Mouse (Mus musculus) adrenal gland, postnatal 4 days (tissue): ENCODE results near the gene Tapbpl. TPM values are rescaled to one million over a fixed set of nuclear protein-coding genes. Genes with fewer than 3 reads are reported as not detected.
A peak's percentile ranks its signal among the peaks of the same experiment; 100 is the strongest.
"Not testable (repeated sequence)": the region's sequence is repeated elsewhere in the genome, so short reads cannot be mapped to it uniquely, and the experiment has no call there.

Experiments used
- DNase-seq, 2 experiments: peaks; one replicate each; pipeline ENCODE4 v3.0.0; 2021 to 2022; ENCODE audit warnings: low spot score in 2 of 2, mixed read lengths in 2 of 2
- long read RNA-seq, 2 experiments: library from polyadenylated mRNA; stranded (forward); transcript quantifications; one replicate each; pipeline ENCODE4 v2.0.0; 2021
- total RNA-seq, 2 experiments: library from RNA; stranded (reverse); gene quantifications; 2 replicates each; pipeline ENCODE4 v1.2.3; 2021

The Tapbpl gene
- 10 to 100 TPM; 10.2 to 11.3 TPM for total RNA-seq
- long read RNA-seq, experiment 1, transcript Tapbpl-201 (7 exons, 2,352 nt): major isoform, 8 of 11 reads
- long read RNA-seq, experiment 1, partial matches to known transcripts: 0 of 11 reads
- long read RNA-seq, experiment 1, other reads (novel, unspliced or antisense): 3 of 11 reads
- long read RNA-seq, experiment 2, transcript Tapbpl-201 (7 exons, 2,352 nt): major isoform, 26 of 40 reads
- long read RNA-seq, experiment 2, partial matches to known transcripts: 3 of 40 reads
- long read RNA-seq, experiment 2, other reads (novel, unspliced or antisense): 11 of 40 reads

DNA sequence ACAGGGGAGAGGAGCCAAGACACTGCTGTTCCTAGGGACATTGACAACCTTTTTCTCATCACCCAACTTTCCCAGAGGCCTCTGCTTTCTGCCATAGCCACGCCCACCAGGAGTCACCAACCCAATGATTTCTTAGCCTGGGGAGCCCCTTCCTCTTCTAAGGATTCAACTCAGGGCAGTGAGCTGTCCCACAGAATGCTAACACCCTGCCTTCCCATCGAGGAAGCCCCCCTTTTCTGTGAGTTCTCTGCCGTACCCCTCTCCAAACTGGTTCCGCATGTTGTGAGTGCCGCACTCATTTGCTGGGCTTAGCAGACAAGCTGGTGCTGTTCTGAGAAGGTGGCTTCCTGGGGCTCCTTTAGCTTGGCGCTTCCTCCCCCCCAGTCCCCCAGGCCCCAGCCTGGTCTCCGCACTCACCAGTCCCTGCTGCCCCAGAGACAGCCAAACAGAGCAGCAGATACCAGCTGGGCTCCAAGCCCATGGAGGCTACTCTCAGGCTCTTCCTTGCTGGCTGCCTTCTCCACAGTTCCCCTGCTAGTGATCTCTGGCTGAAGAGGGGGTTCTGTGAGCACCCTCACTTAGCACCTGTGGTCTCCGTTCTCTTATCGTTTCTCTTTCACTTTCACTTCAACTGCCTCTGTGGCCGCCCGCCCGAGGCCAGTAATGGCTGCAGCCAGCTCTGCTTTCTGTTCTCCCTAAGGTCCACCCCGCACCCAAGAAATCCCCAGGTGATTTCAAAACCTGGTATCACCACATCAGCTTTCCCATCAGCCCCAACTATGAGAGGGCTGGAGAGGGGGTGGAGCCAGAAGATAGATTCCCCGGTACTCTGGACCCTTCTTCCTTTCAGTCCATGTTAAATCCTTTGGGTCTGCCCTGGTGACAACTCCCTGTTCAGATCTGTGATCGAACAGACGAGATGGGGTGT lies at the start of gene Tapbpl:
Gene Tapbpl, minus strand, starts transcription at position 744 of the 928 bp plus-strand sequence.
- peak in 1 of 2 experiments; percentile 48 for DNase-seq

DNA sequence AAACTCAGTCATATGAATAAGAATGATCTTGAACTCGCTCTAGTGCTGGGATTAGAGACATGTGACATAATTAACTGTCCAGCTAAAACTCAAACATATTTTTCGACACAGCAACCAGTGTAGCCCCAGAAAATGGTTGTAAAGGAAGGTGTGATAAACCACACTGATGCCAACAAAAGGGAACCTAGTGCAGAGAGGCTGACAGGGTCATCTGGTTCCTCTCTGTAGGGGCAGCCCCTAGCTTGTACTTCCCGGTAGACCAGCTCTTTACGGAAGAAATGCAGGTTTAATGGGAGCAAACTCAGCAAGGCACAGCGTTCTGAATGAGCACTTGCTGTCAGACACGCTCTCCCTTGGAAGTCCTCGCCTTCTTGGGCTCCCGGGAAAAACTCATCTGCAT lies 48.1 kb upstream of the Tapbpl start:
- no peak for DNase-seq

DNA sequence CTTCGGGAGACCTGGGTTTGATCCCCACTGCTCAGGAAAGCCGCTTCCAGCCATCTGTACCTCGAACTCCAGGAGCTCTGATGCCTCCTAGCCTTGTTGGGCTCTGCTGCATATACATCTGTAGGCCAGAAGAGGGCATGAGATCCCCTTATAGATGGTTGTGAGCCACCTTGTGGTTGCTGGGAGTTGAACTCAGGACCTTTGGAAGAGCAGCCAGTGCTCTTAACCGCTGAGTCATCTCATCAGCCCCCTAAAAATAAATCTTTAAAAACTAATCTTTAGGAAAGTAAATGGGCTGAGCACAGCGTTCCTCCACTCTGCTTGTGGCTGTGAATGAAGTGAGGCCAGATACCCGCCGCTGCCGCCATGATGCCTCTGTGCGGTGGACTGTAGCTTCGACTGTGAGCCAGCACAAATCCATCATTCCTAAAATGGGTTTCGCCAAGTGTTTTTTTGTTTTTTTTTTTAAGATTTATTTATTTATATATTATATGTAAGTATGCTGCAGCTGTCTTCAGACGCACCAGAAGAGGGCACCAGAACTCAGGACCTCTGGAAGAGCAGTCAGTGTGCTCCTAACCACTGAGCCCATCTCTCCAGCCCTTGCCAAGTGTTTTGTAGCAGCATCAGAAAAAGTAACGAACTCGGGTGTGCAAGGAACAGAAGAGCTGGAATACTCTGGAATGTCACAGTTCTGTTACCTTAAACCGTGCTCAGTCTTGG lies 43.3 kb upstream of the Tapbpl start:
- no peak for DNase-seq

DNA sequence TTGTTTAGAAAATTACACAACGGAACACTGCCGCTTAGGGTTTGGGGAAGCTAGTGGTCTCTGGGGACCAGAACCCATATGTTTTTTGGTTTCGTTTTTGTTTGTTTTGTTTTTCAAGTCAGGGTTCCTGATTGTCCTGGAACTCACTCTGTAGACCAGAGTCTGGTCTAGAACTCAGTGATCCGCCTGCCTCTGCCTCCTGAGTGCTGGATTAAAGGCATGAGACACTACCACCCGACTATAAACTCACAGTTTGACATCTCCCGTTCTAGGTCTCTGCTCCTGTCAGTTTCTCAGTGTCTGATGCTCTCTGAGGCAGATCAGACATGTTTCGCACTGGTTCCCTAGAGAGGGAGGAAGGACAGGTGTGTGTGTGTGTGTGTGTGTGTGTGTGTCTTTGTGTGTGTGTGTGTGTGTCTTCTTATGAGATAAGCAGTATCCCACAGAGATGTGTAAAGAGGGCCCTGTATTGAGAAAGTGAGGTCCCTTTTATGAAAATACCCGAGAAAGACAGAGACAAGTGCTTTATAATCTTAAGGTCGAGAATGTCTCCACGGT lies 40.6 kb upstream of the Tapbpl start:
- DNase-seq: no peak

DNA sequence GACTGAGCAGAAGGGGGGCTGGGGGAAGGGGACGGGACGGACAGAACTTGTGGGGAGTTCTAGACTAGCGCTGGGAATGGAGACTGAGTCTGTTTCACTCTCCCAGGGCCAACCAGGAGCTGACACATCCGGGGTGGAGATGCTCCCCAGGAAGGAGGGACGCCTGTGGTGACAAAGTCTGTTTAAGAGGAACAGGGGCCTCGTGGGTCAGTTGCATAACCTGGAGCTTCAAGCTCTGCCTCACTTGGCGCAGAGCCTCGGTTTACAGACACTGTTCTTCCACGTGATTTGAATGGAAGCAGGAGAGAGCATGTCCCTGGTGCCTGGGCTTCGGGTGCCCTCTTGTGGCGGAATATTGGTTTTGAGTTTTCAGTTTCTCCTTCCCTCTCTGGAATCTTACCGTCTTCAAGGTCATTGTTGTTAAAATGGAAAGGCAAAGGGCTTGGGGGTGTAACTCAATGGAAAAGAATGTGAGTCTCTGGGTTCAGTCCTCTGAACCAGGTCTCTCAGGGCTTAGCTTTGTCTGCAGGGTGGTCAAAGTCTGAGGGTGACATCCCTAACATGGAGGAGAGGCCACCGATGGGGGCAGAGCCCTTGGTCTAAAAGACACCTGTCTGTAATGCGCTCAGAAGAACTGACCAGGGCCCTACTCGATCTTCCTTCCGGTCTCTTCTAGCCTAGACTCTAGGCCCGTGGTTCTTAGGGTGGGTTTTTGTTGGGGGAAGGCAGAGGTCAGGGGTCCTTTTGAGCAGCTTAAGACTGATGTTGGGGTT lies 40.0 kb upstream of the Tapbpl start:
- peak; percentile 61 to 77 for DNase-seq

DNA sequence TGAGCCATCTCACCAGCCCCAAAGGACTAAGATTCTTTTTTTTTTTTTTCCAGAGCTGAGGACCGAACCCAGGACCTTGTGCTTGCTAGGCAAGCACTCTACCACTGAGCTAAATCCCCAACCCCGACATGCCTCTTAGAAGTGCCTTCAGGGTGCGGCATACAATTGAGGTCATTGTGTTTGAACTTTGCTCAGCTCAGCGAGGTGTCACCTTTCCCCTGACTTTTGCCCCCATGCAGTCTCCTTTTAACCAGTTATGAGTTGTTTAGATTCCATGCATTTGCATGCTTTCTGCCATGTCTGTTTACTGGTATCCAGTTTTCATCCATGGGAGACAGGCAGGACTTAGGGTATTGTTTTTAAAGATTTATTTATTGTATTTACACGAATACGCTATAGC lies 37.1 kb upstream of the Tapbpl start:
- DNase-seq: no peak

DNA sequence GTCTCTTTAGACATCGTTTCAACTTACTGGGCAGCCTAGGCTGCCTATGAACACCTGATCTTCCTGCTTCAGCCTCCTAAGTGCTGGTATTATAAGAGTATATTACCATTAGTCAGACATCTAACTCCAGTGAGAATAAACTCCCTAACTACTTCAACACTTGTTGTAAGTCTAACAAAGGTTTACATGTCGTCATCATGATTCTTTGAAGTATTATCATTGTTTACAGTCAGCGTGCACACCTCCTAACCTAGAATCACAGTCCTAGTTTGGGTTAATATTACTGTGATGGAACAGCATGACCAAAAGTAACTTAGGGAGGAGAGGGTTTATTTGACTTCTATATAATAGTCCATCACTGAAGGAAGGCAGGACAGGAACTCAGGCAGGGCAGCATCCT lies 35.8 kb upstream of the Tapbpl start:
- DNase-seq: no peak

DNA sequence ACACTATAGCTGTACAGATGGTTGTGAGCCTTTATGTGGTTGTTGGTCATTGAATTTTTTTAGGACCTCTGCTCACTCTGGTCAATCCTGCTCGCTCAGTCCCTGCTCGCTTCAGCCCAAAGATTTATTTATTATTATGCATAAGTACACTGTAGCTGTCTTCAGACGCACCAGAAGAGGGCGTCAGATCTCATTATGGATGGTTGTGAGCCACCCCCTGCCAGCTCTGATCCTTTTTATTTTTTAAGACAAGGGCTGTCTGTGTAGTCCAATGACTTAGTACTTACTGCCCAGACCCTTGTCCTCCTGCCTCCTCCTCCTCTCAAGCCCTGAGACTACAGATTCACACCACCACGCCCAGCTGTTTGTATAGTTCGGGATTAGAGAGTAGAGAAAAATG lies 34.9 kb upstream of the Tapbpl start:
- DNase-seq: not testable (repeated sequence)

DNA sequence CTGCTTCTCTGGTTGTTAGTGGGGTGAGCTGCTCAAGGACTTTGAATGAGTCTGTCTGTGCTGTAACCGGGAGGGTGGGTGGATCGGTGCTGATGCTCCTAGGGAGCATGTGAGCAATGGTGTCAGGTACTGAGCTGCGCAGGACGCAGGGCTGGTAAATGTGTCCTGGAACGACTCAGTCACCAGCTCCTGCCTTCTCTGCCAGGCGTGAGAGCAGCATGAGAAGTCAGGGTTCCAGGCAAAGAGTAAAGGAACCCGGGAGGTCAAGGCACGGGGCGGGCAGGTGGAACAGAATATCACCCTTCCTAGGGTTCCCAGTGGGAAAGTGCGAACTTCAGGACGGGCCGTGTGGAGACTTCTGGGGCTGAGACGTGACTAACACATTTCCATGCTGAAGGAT lies 34.4 kb upstream of the Tapbpl start:
- no peak for DNase-seq

DNA sequence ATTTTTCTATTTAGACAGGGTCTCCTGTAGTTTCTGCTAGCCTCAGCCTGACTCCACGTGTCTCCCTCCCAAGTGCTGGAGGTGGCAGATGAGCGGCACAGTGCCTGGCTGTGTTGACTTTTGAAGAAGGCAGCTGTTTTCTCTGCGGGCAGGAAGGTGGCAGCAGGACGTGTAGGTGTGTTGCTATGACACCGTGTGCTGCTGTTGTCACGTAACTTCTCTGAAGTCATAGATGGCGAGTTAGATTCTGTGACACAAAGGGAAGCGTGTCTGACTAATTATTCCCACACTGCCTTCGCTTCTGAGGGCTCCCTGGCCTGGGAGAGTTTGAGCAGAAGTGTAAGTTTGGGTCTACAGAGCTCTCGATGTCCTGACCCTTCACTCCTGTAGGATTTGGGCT lies 33.6 kb upstream of the Tapbpl start:
- DNase-seq: no peak

DNA sequence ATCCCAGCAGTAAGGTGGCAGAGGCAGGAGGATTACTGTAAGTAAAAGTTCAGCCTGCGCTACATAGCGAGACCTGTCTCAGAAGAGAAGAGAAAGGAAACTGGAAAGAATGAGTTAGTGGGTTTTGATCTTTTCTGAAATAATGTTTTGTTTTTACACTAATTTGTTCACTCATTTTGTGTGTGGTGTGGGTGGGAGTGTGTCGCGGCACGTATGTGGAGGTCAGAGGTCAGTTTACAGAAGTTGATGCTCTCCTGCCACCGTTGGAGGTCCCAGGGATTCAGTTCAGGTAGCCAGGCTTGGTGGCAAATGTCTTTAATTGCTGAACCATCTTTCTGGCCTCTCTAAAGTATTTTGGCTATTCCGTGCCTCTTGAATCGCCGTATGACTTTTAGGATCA lies 32.6 kb upstream of the Tapbpl start:
- no peak for DNase-seq

DNA sequence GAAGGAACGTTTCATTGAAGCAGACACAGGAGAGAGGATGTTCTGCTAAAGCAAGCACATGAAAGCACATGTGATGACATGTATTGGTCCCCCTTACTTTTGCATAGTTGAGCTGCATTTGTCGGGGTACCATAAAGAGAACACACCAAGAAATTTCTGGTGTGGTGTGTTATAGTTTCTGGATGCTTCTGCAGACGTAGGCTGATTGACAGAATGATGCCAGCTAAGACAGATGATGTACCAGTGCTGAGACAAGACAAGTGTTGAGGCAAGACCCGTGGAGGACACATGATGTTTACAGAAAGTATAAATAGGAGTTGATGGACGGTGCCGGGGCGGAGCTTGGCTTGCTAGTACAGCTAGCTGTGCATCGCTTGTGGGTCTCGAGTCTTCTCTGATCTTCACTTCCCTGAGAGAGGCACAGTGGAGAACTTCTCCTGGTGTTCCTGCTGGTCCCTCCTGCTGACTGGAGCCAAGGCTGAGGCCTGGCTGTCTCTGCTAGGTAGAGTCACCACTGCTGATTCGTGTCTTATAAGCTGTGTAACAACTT lies 28.4 kb upstream of the Tapbpl start:
- DNase-seq: no peak

DNA sequence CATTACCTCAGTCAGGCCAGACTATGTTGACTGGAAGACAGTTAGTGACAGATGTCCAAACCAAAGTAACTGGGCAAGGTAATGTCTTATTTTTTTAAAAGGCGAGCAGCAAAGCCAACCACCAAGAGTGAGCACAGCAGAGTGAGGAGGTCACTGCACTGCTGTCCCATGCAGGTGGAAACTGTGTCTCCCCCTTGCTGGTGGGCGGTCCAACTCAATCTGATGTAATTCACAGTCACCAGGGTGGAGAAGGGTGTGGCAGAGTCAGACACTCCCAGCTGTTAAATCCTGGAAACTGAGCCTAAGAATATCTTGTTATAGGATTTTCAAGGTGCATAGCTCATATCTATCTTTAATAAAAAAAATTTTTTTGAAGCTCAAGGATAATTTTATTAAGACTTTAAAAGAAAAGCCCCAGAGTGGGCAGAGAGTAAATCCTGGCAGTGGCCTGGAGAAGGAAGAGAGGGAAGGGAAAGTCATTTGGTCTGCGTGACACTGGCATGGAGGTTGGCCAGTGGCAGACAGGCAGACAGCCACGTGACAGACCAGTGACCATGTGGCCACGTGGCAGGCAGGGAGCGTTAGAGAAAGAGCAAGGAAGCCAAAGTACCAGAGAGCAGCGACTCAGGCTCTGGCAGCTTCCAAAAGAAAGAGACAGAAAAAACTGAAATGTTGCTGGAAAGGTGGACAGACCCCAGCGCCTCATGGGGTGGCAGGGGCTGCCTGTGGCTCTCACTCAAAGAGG lies 24.7 kb upstream of the Tapbpl start:
- no peak for DNase-seq

DNA sequence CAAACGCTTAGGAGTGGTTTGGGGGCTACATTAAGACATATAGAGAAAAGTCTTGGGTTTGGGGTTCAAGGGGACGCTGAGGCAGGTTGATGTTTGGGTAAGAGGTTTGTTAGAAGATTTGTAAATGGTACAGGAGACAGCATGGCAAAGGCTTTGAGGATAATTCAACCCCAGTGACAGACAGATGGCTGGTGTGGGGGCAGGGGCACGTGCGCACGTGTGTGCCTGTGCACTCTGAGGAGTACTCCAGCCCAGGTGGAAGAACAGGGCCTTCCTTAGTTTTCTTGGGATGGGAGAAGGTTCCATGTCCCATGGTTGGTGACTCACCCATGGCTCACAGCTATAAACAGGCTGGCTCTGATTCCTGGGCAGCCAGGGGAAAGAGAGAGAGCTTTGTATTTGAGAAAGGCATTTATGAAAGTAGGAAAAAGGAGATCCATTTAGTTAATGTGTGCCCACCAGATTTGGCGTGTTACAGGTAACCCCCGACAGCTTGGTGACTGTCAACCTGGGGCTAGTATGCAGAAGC lies 23.9 kb upstream of the Tapbpl start:
- no peak for DNase-seq

DNA sequence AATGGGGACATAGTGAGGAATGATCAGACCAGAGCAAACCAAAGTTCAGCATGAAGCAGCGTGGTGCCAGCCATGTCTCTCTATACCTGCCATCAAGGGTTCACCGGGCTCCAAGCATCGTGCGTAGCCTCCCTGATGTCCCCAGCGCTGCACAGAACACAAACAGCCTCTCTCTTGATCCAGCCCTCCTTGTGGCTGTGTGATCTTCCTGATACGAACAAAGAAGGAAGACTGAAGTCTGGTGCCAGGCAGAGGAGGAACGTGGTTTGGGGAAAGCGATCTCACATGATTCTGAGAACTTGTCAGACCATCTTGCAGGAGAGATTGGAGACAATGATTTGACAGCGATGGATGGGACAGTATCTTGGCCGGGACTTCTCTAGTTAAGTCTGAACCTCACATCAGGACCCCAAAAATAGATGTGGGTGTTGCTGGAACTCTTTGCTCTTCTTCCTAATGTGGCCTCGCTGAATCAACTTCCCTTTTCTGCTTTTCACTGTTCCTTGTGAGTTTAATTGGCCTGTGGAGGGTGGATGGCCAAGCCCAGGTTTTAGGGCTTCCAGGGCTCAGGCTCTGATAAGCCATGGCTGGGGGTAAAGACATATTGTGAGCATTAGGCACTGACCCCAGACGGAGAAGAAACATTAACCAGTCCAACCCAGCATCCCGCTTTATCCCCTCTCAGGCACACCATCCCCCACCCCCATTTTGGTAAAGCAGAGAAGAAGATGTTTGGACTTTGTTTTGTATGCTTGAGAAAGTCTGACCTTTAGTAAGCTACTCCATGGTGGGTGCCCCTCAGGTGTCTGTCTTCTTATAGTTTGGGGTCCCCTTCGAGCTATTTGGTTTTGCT lies 22.4 kb upstream of the Tapbpl start:
- no peak for DNase-seq

DNA sequence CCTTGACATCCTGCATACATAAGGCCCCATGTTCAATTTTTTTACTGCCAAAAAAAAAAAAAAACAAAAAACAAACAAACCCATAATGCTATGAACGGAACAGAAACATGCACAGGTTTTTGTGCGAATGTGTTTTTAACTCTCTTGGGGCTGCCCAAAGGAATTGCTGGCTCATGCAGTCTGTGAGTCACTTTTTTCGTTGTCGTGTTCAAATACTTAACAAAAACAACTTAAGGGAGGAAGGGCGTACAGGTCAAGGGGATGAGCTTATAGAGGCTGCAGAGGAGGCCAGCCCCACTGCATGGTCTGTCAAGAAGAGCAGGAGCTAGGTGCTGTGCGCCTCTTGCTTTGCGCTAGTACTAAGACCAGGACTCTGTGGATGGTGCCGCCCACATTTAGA lies 21.1 kb upstream of the Tapbpl start:
- DNase-seq: no peak

DNA sequence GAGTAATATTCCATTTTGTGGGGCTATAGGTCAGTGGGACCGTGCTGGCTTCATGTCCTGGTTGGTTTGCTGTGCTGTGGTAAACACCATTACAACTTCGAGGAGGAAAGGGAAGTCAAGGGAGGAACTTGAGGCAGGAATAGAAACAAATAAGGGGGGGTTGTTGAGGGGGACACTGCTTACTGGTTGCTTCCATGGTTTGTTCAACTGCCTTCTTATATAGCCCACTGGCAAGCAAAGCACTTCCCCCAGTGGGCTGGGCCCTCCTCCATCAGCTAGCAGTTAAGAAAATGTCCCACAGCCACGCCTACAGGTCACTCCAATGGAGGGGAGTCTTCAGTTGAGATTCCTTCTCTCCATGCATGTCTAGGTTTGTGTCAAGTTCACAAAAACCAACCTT lies 20.6 kb upstream of the Tapbpl start:
- no peak for DNase-seq

DNA sequence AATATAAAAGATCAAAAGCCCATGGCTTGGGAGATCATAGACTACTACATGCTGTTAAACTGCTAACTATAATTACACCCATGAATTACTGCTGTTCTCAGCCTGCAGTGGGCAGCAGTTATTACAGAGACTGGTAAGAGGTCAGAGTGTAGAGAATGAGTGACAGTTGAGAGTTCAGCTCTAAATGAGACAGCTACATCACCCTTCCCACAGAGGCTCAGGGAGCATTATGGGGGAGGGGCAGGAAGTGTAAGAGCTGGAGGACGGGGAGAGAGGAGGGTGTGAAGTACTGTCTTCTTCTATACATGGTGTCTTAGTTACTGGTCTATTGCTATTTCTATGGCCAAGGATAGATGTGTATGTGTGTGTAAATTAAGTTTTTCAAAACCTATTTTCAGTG lies 12.9 kb upstream of the Tapbpl start:
- no peak for DNase-seq

DNA sequence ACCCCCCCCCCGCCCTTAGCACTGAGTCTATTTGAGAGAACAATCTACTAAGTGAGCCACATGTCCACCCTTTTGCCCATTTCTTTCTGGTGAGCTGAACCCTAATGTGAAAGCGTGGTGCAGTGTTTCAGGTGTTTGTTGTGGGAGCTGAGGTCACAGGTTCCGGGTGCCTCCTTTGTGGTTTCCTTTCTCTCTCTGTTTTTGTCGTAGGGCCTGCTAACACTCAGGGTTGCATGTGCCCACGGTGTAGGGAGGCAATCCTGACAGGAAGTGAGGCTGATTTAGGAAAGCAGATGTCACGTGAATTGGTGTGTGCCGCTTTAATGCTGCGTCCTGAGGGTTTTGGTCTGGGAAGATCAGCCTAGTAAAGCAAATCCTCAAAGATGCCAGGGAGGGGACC lies 9.9 kb upstream of the Tapbpl start:
- no peak for DNase-seq
